Mouse (Mus musculus) cerebellum, adult 11 months (tissue): ENCODE measurements around the gene Rundc3a.

Experiments
- DNase-seq: peaks from one replicate; pipeline ENCODE4 v3.0.0; 2022

Gene Rundc3a

GRCm38 (mm10) chr11:102411061-102411460 lies 17.9 kb downstream of the Rundc3a start:
- no peak for DNase-seq

- DNase-seq = peak; percentile 88
Measured at GRCm38 (mm10) chr11:102411704-102412103, 18.5 kb downstream of the Rundc3a start.

DNA sequence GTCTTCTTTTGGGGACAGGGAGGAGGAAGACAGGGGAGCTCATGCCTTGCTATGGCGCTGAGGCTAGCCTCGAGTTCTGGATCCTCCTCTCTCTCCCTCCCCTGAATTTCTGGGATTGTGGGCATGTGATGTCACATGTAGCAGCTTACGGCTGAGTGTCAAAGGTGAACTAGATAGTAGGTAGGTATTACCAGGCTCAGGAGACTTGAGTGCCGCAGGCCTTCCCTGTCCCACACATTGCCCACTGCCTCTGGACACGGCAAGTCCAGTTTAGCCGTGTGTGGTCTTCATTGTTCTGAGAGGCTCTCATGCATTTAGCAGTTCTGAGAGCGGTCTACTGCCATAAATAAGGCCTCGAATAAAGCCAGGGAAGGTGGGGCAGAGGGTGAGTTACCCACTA lies 19.9 kb downstream of the Rundc3a start:
- DNase-seq = no peak

DNA sequence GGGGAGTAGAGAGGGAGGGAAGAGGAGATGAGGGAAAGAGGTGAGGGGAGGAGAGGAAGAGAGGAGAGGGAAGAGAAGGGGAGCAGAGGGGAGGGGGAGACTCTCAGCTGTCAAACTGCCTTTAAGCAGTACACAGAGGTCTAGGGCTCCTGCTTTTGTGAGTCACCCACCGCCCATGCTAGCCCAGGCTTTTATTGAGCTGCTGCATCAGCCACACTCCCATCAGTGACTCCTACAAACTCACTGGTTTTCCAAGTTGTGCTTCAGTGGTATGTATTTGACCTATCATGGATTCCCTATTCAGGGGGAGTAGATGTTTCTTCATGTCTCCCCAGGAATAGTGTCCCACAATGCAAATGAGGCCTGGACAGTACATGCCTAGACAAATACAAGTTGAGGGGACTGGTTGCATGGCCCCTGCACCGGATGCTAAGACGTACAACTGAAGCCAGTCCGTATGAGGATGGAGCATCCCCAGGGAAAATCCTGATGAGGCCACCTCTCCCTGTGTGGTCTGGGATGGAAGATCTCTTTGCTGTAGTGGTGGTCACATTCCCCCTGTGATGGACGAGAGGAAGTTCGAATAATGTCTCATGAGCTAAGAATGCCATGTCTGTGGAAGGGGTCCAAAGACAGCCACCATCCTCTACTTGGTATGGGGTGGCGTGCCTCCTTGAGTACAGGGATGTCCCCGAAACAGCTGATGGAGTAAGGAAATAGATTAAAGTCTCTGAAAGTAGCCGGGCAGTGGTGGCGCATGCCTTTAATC lies 22.0 kb downstream of the Rundc3a start:
- DNase-seq = no peak

GRCm38 (mm10) chr11:102417160-102417559 lies 24.0 kb downstream of the Rundc3a start:
- DNase-seq = no peak

DNA sequence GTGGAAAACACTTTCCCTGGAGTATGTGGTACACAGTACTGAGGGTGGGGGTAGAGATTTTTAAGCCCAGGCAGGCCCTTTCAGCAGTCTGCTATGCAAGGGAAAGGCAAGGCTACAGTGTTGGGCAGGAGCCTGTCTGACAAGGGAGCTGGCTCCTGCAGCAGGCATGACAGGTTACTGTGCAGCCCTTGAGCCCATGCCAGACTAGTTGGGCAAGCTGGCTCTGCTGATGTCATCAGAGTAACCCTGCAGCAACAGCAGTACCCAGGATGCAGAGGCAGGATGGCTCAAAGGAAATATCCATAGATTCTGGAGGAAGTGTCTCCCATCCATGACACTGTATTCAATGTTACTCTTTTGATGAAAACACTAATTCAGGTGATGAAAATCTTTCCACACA lies 25.7 kb downstream of the Rundc3a start:
- no peak for DNase-seq

DNA sequence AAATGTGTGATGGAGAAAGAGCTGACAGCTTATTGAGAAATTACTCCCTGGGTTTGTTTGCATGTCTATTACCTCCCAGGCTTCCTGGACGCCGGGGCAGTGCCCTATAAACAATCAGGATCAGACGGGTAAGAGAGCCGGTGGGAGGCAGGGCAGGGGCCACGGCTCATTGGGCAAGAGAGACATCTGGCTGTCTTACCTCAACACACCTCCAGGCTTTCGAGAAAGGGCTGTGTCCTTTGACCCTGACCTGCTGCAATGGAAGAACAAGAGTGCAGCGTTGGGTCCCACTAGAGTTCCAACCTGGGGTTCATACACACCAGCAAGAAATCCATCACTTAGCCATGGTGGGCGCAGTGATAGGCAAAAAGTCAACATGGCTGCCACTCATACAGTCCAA lies 28.4 kb downstream of the Rundc3a start:
- no peak for DNase-seq

DNA sequence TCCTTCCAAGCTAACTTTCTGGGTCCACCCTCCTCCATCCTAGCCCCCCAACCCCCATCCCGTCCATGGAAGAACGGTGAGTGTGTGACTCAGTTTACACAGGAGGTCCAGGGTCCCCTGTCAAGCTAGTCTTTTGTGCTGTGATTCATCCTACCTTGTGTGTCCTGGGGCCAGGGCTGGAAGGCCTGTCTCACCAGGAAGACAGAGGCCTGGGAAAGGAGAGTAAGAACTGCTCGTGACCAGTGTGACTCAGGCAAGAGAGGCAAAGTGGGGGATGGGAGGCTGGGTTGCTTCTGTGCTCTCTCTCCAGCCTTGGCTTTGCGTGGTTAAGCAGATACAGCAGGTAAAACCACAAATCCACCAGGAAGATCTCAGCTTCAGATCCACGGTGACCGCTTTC lies 31.5 kb downstream of the Rundc3a start:
- no peak for DNase-seq

DNA sequence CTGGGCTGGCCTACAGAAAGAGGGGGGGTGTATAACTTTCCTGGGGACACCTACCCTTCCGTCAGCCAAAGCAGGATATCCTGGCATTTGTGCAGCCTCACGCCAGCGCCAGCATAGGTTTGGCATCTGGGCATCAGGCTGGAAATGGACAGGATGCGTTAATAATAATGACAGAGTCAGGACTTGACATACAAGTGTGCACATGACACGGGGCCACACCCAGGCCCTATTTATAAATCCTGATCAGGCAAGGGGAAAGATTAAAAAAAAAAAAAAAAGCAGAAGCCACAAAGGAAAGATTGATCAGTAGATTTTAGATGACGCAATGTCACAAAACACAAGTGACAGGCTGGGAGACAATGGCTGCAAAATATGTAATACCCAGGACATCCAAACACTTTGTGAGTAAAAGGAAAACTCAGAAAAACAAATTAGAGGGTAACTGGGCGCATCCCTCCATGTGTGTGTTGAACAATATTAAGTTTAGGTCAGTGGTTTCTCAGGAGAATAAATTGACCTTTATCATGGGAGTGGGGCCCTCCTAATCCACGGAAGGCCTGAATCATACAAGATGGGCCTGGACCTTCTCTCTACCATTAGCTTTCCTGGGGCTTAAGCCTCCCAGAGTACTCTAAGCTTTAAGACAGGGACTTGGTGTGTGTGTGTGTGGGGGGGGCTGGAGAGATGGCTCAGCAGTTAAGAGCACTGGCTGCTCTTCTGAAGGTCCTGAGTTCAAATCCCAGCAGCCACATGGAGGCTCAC lies 32.5 kb downstream of the Rundc3a start:
- no peak for DNase-seq

DNA sequence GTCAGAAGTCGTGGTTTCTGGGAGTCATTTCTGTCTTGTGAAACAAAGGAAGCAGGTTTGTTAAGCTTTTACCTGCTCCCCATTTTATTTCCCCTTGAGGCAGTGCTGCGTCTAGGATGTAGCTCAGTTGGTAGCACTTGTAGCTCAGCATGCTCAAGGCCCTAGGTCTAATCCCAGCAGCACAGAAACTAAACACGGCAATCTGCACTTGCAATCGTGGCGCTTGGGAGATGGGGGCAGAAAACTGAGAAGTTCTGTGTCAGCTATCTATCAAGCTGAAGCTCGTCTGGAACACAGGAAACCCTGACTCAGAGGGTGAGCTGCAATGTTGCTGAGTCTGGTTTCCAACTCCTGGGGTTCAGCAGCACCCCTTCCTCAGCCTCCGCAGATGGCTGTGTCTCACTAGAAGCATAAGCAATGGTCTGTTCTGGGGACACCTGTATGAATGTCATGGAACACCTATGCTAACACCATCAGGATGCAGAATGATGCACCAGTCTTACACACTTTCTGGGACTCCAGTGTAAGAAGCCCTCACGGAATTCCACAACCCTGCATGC lies 35.9 kb downstream of the Rundc3a start:
- no peak for DNase-seq

- no peak for DNase-seq
Measured at GRCm38 (mm10) chr11:102429551-102429950, 36.3 kb downstream of the Rundc3a start.

GRCm38 (mm10) chr11:102430121-102431017 lies 37.2 kb downstream of the Rundc3a start, which contains the start of gene Grn:
Gene Grn, plus strand, starts transcription at chr11:102430315.
- peak; percentile 88 for DNase-seq

GRCm38 (mm10) chr11:102431018-102431645 lies 37.9 kb downstream of the Rundc3a start:
- peak; percentile 71 for DNase-seq

DNA sequence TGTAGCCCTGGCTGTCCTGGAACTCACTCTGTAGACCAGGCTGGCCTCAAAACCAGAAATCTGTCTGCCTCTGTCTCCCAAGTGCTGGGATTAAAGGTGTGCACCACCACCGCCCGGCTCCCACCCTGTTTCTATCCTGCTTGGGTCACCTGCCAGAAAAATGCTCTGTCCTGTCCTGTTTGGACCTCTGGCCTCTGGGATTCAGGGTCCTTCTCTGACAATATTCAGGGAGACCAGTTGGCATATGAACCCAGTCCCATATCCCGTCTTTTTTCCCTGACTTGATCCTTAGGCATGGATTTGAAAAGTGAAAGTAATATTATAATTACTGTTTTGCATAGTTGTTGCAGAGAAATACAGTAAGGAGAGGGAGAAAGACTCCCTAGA lies 38.5 kb downstream of the Rundc3a start:
- DNase-seq = no peak

- DNase-seq = no peak
Measured at GRCm38 (mm10) chr11:102432115-102432843, 39.1 kb downstream of the Rundc3a start.

DNA sequence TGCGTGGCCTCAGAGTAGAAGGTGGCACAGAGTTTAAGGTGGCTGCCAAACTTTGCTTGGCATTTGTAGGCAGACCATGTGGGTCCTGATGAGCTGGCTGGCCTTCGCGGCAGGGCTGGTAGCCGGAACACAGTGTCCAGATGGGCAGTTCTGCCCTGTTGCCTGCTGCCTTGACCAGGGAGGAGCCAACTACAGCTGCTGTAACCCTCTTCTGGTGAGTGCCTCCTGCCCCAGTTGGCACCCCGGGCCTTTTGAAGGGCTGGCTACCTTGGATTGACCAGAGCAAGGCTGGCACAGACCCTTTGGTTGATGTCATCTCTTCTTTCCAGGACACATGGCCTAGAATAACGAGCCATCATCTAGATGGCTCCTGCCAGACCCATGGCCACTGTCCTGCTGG lies 39.7 kb downstream of the Rundc3a start:
- peak; percentile 69 for DNase-seq

GRCm38 (mm10) chr11:102433866-102434265 lies 40.7 kb downstream of the Rundc3a start:
- no peak for DNase-seq

DNA sequence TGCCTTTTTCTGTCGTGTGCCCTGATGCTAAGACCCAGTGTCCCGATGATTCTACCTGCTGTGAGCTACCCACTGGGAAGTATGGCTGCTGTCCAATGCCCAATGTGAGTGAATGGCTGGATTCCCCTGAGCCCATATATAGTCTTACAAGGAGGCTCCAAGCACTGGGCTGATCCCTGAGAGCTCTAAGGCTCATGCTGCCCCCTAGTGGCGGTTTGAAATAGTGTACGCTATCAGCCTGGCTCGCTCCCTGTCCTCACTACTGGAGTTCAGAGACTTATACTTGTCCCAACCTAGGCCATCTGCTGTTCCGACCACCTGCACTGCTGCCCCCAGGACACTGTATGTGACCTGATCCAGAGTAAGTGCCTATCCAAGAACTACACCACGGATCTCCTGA lies 41.2 kb downstream of the Rundc3a start:
- DNase-seq = peak; percentile 87

DNA sequence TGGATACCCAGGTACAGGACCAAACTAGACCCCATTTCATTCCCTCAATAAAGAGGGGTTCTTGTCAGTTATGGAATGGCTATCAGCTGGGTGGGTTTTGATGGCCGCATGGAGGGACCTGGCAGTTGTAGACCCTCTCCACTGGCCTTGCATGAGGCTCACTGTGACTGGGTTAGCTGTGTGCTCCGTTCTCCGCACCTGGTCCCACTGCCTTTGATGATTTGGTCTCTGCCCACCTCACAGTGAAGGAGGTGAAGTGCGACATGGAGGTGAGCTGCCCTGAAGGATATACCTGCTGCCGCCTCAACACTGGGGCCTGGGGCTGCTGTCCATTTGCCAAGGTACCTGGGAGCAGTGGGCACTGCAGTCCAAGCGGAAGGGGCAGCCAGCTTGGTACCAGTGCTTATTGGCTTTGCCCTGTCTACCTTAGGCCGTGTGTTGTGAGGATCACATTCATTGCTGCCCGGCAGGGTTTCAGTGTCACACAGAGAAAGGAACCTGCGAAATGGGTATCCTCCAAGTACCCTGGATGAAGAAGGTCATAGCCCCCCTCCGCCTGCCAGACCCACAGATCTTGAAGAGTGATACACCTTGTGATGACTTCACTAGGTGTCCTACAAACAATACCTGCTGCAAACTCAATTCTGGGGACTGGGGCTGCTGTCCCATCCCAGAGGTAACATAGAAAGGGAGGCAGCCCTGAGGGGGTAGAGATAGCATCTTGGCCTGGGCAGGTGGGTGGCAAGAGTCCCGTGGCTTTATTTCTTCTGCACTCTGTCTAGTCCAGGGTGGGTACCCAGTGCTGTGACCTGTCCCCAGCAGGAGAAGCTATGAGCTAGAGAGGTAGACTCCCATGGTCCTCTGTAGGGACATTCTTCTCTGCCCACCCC lies 41.9 kb downstream of the Rundc3a start:
- peak; percentile 38 for DNase-seq

DNA sequence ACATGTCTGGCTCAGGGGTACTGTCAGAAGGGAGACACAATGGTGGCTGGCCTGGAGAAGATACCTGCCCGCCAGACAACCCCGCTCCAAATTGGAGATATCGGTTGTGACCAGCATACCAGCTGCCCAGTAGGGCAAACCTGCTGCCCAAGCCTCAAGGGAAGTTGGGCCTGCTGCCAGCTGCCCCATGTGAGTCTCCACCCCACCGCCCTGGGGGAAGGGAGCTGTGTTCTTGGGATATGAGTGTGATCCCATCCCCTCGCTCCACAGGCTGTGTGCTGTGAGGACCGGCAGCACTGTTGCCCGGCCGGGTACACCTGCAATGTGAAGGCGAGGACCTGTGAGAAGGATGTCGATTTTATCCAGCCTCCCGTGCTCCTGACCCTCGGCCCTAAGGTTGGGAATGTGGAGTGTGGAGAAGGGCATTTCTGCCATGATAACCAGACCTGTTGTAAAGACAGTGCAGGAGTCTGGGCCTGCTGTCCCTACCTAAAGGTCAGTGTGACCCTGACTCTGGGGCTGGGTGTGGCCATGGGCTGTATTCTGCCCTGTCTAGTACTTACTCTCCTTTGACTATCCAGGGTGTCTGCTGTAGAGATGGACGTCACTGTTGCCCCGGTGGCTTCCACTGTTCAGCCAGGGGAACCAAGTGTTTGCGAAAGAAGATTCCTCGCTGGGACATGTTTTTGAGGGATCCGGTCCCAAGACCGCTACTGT lies 42.7 kb downstream of the Rundc3a start:
- DNase-seq = peak; percentile 49
